ENCODE assay signal across 10 mouse cellular contexts in genomic region chr4:117136034-117136433, GRCm38 (mm10). TPM values are rescaled to one million over a fixed set of nuclear protein-coding genes. Genes with fewer than 3 reads are reported as not detected.
DNase-seq lines count a peak whose midpoint lies in the region; ATAC-seq and TF ChIP-seq lines count a peak whose summit lies in the region.
"Had no signal": no experiment of that assay in that cellular context is flagged by ENCODE, and none has a peak within 500 bp of the region (broad histone marks: within the 10 kb centered on the region; RNA-seq: fewer than 3 reads in every experiment).

No protein-coding gene starts in this region.

- H3K9ac ChIP-seq in hindbrain, postnatal 0 days (replicated peaks; ENCODE audit: low read length) = no peak overlapping the region

- H3K27ac ChIP-seq in hindbrain, postnatal 0 days = no peak overlapping the region

- no peak for TF ChIP-seq CTCF in hindbrain, postnatal 0 days (IDR thresholded peaks at IDR 0.05; ENCODE audit: low read depth)

- peak overlapping the region; percentile 1 for H3K4me2 ChIP-seq in myocyte (ENCODE audit: low read depth)
- H3K4me2 ChIP-seq in hindbrain, postnatal 0 days (ENCODE audit: low read depth, low read length) = no peak overlapping the region

- 0 out of 2 replicates have a peak, but pooled peaks cover 8% of the 10 kb centered on the region for H3K4me1 ChIP-seq in hindbrain, postnatal 0 days (ENCODE audit: insufficient read depth, low read length)

- 20% methylated on average over 8 of the region's 8 CpGs for WGBS in hindbrain, postnatal 0 days

- ATAC-seq in hindbrain, postnatal 0 days = no peak

- no peak overlapping the region for H3K4me3 ChIP-seq in myocyte
- no peak overlapping the region for H3K4me3 ChIP-seq in hindbrain, postnatal 0 days (ENCODE audit: low read length)

- TF ChIP-seq POLR2A in myocyte (IDR thresholded peaks at IDR 0.05; ENCODE audit: insufficient read length, low read depth) = no peak

- peak; percentile 91 for DNase-seq in adrenal gland, adult 2 months
- DNase-seq in adrenal gland, adult 18-20 months (ENCODE audit: low spot score in 2 of 2) = no peak
- peak; percentile 60 for DNase-seq in c-Kit-positive CD71-positive TER-119-positive erythroid progenitor cells, embryonic 14.5 days (ENCODE audit: low spot score)
- peak; percentile 74 for DNase-seq in liver
- DNase-seq in hindbrain, postnatal 0 days (ENCODE audit: low spot score) = no peak
- no peak for DNase-seq in spleen, postnatal 36 days (ENCODE audit: low spot score in 2 of 2)
- DNase-seq in gastrocnemius, adult 8-10 months (ENCODE audit: low spot score in 2 of 2) = no peak
- DNase-seq: cerebellum, adult 9-11 months had no signal

- H3K36me3 ChIP-seq in myocyte (ENCODE audit: control insufficient read depth, insufficient read depth) = no peaks in the 10 kb centered on the region
- H3K36me3 ChIP-seq in hindbrain, postnatal 0 days (ENCODE audit: insufficient read depth, low read length) = peaks cover 5% of the 10 kb centered on the region; the same call in 1 of the 2 replicates

- no peaks in the 10 kb centered on the region for H3K27me3 ChIP-seq in myocyte (ENCODE audit: control insufficient read depth, insufficient read depth, insufficient read length)
- no peaks in the 10 kb centered on the region for H3K27me3 ChIP-seq in hindbrain, postnatal 0 days (ENCODE audit: insufficient read depth, low read length)

- no peak overlapping the region for H3ac ChIP-seq in myocyte (ENCODE audit: control insufficient read depth, insufficient read length)

- no peaks in the 10 kb centered on the region for H3K9me3 ChIP-seq in hindbrain, postnatal 0 days (ENCODE audit: low read length)

- H3K79me2 ChIP-seq in myocyte (ENCODE audit: control insufficient read depth, insufficient read depth) = peaks cover 12% of the 10 kb centered on the region

TF ChIP-seq in myocyte, 11 proteins besides CTCF, POLR2A, EP300 and RAD21:
- TF ChIP-seq REST (IDR thresholded peaks at IDR 0.05; ENCODE audit: insufficient read depth, insufficient read length) (no peak), E2F4 (IDR thresholded peaks at IDR 0.05; ENCODE audit: insufficient read depth) (no peak), MYOG (IDR thresholded peaks at IDR 0.05; ENCODE audit: control insufficient read depth in 1 of 3, insufficient read depth in 1 of 3, insufficient read length in 2 of 3, low read depth in 2 of 3) (no peak), TCF3 (IDR thresholded peaks at IDR 0.05; ENCODE audit: insufficient read length, low read depth) (no peak), TCF12 (IDR thresholded peaks at IDR 0.05; ENCODE audit: insufficient read depth, poor library complexity, severe bottlenecking) (no peak), MYOD1 (IDR thresholded peaks at IDR 0.05; ENCODE audit: control insufficient read depth in 1 of 3, insufficient read length in 2 of 3, low read depth in 2 of 3) (no peak), USF1 (IDR thresholded peaks at IDR 0.05; ENCODE audit: low read depth) (no peak), SRF (IDR thresholded peaks at IDR 0.05; ENCODE audit: control insufficient read depth, insufficient read length, low read depth) (no peak)

RNA-seq across cellular contexts. Expression of gene Plk3, which starts 2.3 kb away (rescaled TPM):
- total RNA-seq in adrenal gland, adult 2 months (2021) = 10 to 100 TPM in 1 of 2 experiments, 1 to 10 TPM in 1; 8.4 to 23.6 TPM
- polyA plus RNA-seq in adrenal gland, adult 2 months (2012; rRNA removed) = 11.3 and 11.5 TPM in 2 replicates
- 10 to 100 TPM; 14.1 to 42.2 TPM for total RNA-seq in adrenal gland, adult 18-20 months (2021)
- polyA plus RNA-seq in myocyte (2012; fragmentation: generic; extraction: Trizol) = 17.4 TPM
- 23.9 and 29.8 TPM in 2 replicates for total RNA-seq in hindbrain, postnatal 0 days (2014; rRNA removed)
- polyA plus RNA-seq in hindbrain, postnatal 0 days (2015; fragmentation: Nextera tagmentation; extraction: Ambion mirVana) = 26.8 and 29.1 TPM in 2 replicates
- total RNA-seq in gastrocnemius, adult 8-10 months (2022) = under 1 TPM; 0.29 to 0.89 (median 0.46) TPM

RNA-seq across cellular contexts. Expression of gene Tctex1d4, which starts 9.4 kb away (rescaled TPM):
- not detected for total RNA-seq in adrenal gland, adult 2 months (2021)
- 0.45 TPM in 1 of 2 replicates, not detected in the other for polyA plus RNA-seq in adrenal gland, adult 2 months (2012; rRNA removed)
- total RNA-seq in adrenal gland, adult 18-20 months (2021) = not detected
- 0.18 TPM for polyA plus RNA-seq in myocyte (2012; fragmentation: generic; extraction: Trizol)
- 2.0 and 5.8 TPM in 2 replicates for total RNA-seq in hindbrain, postnatal 0 days (2014; rRNA removed)
- 2.0 and 2.8 TPM in 2 replicates for polyA plus RNA-seq in hindbrain, postnatal 0 days (2015; fragmentation: Nextera tagmentation; extraction: Ambion mirVana)
- total RNA-seq in gastrocnemius, adult 8-10 months (2022) = not detected
- polyA plus RNA-seq: neural tube, embryonic 11.5 days had no signal

RNA-seq across cellular contexts. Expression of gene Btbd19, which starts 10.5 kb away (rescaled TPM):
- 1 to 10 TPM; 8.0 to 9.7 TPM for total RNA-seq in adrenal gland, adult 2 months (2021)
- polyA plus RNA-seq in adrenal gland, adult 2 months (2012; rRNA removed) = 6.0 and 7.4 TPM in 2 replicates
- total RNA-seq in adrenal gland, adult 18-20 months (2021) = 10 to 100 TPM in 1 of 2 experiments, 1 to 10 TPM in 1; 9.1 to 11.0 TPM
- 20.2 TPM for polyA plus RNA-seq in myocyte (2012; fragmentation: generic; extraction: Trizol)
- 7.8 and 9.1 TPM in 2 replicates for total RNA-seq in hindbrain, postnatal 0 days (2014; rRNA removed)
- 4.9 and 5.4 TPM in 2 replicates for polyA plus RNA-seq in hindbrain, postnatal 0 days (2015; fragmentation: Nextera tagmentation; extraction: Ambion mirVana)
- total RNA-seq in gastrocnemius, adult 8-10 months (2022) = 1 to 10 TPM; 1.6 to 3.2 (median 1.8) TPM

RNA-seq across cellular contexts. Expression of gene Rps8, which starts 20.0 kb away (rescaled TPM):
- total RNA-seq in adrenal gland, adult 2 months (2021) = 1,000 to 10,000 TPM in 1 of 2 experiments, 100 to 1,000 TPM in 1; 552 to 1,148 TPM
- polyA plus RNA-seq in adrenal gland, adult 2 months (2012; rRNA removed) = 156 and 162 TPM in 2 replicates
- 100 to 1,000 TPM; 912 to 968 TPM for total RNA-seq in adrenal gland, adult 18-20 months (2021)
- polyA plus RNA-seq in myocyte (2012; fragmentation: generic; extraction: Trizol) = 3,907 TPM
- 463 and 470 TPM in 2 replicates for total RNA-seq in hindbrain, postnatal 0 days (2014; rRNA removed)
- 523 and 530 TPM in 2 replicates for polyA plus RNA-seq in hindbrain, postnatal 0 days (2015; fragmentation: Nextera tagmentation; extraction: Ambion mirVana)
- 100 to 1,000 TPM; 486 to 610 (median 547) TPM for total RNA-seq in gastrocnemius, adult 8-10 months (2022)

RNA-seq across cellular contexts. Expression of gene Ptch2, which starts 40.2 kb away (rescaled TPM):
- total RNA-seq in adrenal gland, adult 2 months (2021) = 1 to 10 TPM; 2.8 to 6.5 TPM
- 24.4 and 25.1 TPM in 2 replicates for polyA plus RNA-seq in adrenal gland, adult 2 months (2012; rRNA removed)
- 1 to 10 TPM; 2.2 to 2.6 TPM for total RNA-seq in adrenal gland, adult 18-20 months (2021)
- polyA plus RNA-seq in myocyte (2012; fragmentation: generic; extraction: Trizol) = 0.02 TPM
- total RNA-seq in hindbrain, postnatal 0 days (2014; rRNA removed) = 16.1 and 18.8 TPM in 2 replicates
- 4.1 and 4.4 TPM in 2 replicates for polyA plus RNA-seq in hindbrain, postnatal 0 days (2015; fragmentation: Nextera tagmentation; extraction: Ambion mirVana)
- under 1 TPM; 0.22 to 0.76 (median 0.69) TPM for total RNA-seq in gastrocnemius, adult 8-10 months (2022)

Comparison
In these comparisons a context has a peak if more than half of its experiments do, and no peak if none do; other contexts are left out.
1. DNase-seq: peak in adrenal gland, adult 2 months (single experiment), c-Kit-positive CD71-positive TER-119-positive erythroid progenitor cells, embryonic 14.5 days (single experiment) and liver (single experiment); none in adrenal gland, adult 18-20 months (0 of 2), hindbrain, postnatal 0 days (single experiment), spleen, postnatal 36 days (0 of 2) and gastrocnemius, adult 8-10 months (0 of 2).
2. RNA of gene Plk3, which starts 2.3 kb away (total RNA-seq): 14.1 to 42.2 TPM in adrenal gland, adult 18-20 months, 23.9 to 29.8 TPM in hindbrain, postnatal 0 days and 8.4 to 23.6 TPM in adrenal gland, adult 2 months; 0.29 to 0.89 TPM in gastrocnemius, adult 8-10 months; every median in the first group is over 4 times any median in the second.